Mouse (Mus musculus): ENCODE measurements at regions not wholly inside any gene's neighbourhood (a gene's known extent, or its start where the extent isn't known, plus 50 kb on each side); places are given as distances from the start of the nearest gene placed in this dataset.
A peak's percentile ranks its signal among the peaks of the same experiment; 100 is the strongest.

DNA sequence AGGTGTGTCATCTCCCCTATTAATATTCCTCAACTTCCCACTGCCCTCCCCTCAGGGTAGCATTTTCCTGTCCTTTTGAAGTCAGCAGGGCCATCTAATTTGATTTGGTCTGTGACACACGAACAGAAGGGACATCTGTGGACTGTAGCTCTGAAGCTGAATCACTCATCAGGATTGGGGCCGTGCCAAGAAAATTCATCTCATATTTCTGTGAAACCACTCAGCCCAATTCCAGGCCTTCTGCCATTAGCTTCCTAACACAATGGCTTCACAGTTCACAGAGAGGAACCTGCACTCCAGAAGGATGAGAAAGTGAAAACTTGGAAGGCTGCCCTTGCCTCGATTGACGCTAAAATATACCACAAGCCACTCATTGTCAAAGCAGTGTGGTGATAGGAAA lies 86.1 kb downstream of the Abhd5 start:
- ATAC-seq (replicated peaks; ENCODE audit: low FRiP score, low TSS enrichment, poor library complexity, severe bottlenecking), result no peak

DNA sequence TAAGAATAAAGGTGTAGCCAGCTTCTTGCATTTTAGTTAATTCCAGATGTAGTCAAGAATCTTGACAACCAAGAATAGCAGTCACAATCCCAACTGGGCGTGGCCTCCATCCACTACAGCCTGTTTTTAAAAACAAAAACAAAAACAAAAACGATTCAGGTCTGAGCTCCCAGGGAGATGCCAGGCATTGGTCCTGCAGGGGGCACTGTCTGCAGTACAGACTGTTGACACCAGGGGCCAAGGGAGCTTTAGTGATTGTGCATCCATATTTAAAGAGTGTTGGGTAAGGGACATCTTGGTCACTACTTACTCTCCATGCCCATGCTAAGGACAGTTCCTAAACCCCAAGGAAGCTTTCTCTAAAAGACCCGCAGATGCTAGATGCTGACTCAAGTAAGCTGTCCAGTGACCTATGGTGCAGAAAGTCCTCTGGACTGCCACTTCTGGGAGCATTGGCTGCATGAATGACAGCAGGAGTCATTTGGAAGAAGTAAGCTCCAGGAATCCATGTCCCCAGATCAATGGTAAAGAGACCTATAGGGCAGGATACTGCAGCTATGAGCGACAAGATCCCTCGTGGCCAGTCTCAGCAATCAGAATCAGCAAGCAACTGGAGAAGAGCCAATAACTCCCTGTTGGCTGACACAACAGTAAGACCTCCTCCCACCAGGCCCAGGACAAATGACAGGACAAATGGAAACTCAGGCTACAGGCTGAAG lies 95.1 kb downstream of the Abhd5 start:
- peak; percentile 61; the same call in 1 of the 2 replicates for ATAC-seq (replicated peaks; ENCODE audit: low FRiP score, low TSS enrichment, poor library complexity, severe bottlenecking)

DNA sequence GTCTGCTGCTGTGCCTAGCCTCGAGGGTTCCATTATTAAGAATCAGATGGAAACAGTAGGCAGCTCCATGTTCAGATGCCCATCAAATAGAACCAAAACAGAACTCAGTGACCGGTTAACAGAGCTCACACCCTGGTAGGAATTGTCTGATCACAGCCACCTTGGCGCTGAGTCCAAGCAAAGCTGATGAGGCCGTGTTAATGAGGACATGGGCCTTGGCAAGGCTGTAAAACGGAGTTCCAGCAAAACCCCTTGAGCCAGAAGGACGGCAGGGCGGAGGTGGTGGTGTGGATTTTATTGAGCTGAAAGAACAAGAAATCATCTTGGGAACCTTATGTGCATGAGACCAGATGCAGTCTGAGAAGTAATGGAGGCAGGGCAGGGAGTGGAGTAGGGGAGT lies 96.2 kb downstream of the Abhd5 start:
- no peak for ATAC-seq (replicated peaks; ENCODE audit: low FRiP score, low TSS enrichment, poor library complexity, severe bottlenecking)

DNA sequence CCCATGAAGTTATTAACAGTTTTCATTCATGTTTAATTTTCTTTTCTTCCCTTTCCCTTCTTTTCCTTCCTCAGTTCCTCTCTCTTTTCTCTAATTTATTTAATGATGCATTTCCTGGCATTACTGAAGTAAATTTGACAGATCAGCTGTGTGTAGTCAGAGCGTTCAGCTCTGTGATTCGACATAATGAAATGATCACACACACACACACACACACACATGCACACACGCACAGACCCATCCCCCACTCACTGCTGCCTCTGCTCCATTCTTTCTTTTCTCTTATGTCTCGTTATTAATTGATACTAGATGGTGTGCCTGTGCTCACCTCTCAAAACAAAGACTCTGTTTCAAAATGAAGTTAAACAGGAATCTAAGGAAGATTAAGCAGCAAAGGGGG lies 96.9 kb downstream of the Abhd5 start:
- ATAC-seq (replicated peaks; ENCODE audit: low FRiP score, low TSS enrichment, poor library complexity, severe bottlenecking), result no peak

DNA sequence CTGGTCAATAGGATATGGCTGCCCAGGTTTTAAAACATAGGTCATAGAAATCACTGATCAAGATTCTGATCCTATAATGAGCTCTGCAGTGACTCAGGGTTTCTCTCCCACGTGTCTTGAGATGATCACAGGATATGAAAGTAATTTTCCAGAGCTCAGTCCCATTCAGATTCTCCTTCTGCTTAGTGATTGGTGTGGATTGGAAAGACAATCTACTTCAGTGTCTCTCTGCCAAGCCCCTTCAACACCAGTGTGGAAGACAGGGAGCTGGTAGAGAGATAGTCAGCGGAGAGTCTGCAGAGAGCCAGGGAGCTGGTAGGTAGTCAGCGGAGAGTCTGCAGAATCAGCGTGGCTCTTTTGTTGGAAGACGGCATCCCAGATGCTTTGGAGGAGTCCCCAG lies 99.1 kb downstream of the Abhd5 start:
- ATAC-seq (replicated peaks; ENCODE audit: low FRiP score, low TSS enrichment, poor library complexity, severe bottlenecking), result no peak

DNA sequence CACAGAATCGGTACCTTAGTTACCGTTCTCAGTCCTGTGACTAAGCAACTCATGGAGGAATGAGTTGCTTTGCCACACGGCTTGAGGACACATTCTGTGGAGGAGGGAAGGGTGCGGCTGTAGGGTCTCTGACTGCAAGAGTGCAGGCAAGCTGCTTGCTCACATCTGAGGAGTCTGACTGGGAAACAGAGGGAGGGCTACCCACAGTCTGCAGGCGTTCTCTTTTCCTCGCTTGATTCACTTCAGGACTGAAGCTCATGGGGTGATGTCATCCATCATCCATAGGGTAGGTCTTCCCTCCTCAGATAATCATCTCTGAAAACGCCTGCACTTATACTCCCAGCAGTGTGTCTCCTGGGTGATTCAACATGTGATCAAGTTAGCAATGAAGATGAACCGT lies 103.9 kb downstream of the Abhd5 start:
- no peak for ATAC-seq (replicated peaks; ENCODE audit: low FRiP score, low TSS enrichment, poor library complexity, severe bottlenecking)

DNA sequence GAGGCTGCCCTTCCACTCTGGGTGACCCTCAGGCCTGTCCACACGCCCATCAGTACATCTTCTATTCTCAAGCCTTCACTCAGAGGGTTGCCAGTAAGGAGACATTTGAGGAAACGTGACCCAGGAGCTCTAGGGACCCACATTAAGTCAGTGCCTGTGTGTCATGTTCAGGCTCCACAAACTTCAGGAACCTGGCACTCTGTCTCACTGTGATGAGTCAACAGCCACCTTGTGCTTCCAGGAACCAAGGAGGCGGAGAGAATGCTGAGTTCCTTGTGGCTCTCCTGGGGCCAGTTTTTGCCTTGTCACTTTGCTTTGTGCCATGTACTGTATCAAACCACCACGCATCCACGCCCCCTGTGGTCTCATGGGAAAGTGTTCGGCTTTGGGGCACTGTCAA lies 104.4 kb downstream of the Abhd5 start:
- no peak for ATAC-seq (replicated peaks; ENCODE audit: low FRiP score, low TSS enrichment, poor library complexity, severe bottlenecking)

DNA sequence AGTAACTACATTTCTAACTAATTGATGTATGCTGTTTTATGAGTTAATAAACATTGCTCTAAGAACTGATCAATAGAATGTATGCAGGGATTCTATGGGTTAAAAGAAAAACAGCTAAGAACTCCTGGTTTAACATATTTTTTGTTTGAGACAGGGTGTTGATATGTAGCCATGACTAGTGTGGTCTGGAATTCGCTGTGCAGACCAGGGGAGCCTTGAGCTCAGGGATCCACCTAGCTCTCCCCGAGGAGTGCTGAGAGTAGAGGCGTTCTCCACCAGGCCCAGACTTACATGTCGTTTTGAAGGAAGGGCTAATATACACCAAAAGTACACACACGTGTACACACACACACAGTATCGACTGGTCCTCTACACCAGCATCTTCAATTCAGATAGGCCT lies 108.1 kb downstream of the Abhd5 start:
- no peak for ATAC-seq (replicated peaks; ENCODE audit: low FRiP score, low TSS enrichment, poor library complexity, severe bottlenecking)

DNA sequence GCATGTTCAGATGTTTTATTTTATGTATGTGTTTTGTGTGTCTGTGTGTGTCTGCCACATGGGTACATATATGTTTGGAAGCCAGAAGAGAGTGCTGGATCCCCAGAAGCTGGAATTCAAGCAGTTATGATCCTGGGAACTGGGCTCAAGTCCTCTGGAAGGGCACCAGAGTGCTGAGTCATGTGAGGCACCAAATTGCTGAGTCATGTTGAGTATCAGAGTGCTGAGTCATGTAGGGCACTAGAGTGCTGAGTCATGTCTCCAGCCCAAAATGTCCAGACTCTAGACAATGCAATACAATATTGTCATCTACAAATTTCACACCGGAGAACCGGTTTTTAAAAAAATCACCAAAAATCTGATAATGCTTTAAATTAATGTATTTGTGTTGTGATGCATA lies 120.1 kb downstream of the Abhd5 start:
- ATAC-seq (replicated peaks; ENCODE audit: low FRiP score, low TSS enrichment, poor library complexity, severe bottlenecking), result no peak

DNA sequence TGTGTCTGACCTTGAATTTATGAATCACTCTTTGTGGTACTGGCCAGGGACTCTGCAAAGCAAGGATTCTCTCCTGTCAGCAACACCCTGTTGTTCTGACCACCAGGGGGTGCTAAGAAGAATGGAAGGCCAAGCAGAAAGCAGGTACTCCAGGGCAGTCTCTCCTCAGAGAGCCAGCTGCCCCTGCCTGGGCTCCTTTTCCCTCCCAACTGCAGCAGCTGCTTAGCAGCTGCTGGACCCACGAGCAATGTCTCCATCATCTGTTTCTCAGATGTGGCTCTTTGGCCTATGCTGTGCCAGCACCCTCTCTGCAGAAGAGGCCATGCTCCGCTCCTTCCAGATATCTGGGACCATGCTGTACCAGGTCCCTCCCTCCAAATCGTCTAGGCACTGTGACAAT lies 124.9 kb downstream of the Abhd5 start:
- ATAC-seq (replicated peaks; ENCODE audit: low FRiP score, low TSS enrichment, poor library complexity, severe bottlenecking), result no peak

DNA sequence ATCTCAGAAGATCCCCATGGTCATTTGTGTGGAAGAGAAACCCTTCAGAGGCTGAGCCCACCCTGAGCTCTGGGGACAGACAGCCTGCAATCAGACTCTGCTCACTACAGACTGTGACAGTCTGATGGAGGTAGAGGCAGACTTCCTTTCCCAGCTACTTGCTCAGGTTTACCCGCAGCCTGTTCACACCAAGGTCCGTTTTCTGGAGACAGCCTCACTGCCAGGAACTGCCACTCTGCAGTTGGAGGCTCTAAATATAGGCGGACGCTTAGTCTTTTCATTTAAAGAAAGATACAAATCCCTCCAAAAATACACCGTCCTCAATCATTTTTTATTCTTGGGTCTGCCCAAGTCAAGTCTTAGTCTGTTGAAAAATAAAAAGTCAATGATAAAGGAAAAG lies 135.6 kb downstream of the Abhd5 start:
- ATAC-seq (replicated peaks; ENCODE audit: low FRiP score, low TSS enrichment, poor library complexity, severe bottlenecking), result no peak

DNA sequence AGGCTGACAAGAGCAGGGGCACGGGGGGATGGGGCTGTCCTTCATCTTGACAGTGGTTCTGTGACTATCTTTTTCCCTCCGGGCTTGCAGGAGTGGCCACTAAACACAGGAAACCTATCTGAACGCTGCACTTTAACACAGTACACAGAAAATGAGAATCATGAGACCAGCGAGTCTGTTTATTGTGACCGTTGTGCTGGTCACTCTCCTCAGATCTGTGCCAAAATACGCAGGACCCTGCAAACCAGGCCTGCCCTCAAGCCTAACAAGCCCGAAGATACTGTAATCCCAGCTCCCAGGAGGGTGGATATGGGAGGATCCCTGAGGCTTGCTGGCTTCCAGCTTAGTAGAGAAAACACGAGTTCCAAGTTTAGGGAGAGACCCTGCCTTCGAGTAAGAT lies 143.3 kb downstream of the Abhd5 start:
- no peak for ATAC-seq (replicated peaks; ENCODE audit: low FRiP score, low TSS enrichment, poor library complexity, severe bottlenecking)

DNA sequence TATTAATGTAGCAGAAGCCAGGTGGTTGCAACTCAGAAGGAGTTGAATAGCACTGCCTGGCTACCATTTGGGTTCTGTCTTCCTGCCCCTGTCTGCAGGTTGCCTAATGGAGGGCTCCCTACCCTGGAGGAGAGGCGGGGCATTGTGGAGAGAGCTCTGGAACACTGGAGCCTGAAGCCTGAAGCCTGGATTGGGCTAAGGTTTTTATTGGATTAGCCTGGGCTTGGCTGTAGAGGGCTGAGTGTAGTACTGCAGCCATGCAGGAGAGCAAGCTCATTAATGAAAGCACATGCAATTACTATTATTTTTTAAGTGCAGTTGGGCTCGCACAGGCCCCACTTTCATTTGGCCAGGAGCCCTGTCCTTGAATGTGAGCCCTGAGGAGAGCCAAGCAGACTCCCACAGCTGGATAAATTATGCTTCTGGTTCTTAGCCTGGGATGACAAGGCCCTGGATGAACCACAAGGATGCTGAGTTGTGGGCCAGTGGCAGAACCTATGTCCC lies 145.1 kb downstream of the Abhd5 start:
- no peak for ATAC-seq (replicated peaks; ENCODE audit: low FRiP score, low TSS enrichment, poor library complexity, severe bottlenecking)

DNA sequence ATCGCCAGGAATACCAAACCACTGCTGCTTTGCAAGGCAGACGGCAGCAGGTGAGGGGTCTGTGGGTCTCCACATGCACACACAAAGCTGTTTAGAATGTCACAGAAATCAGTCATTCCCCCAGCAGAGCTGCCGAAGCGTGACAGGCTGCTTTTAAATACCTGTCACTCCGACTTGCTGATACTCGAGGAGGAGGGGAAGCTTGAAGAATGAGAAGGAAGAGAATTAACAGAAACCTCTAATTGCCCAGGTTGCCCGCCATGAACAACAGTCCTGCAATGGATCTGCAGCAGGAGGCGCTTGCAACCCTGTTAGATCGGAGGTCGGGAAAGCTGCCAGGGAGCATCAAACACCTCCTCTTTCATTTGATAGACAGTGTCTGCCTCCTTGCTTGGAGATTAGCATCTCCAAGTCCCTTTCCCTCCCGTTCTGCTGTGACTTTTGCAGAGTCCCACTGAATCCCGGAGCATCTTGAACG lies 150.5 kb downstream of the Abhd5 start:
- no peak for ATAC-seq (replicated peaks; ENCODE audit: low FRiP score, low TSS enrichment, poor library complexity, severe bottlenecking)

DNA sequence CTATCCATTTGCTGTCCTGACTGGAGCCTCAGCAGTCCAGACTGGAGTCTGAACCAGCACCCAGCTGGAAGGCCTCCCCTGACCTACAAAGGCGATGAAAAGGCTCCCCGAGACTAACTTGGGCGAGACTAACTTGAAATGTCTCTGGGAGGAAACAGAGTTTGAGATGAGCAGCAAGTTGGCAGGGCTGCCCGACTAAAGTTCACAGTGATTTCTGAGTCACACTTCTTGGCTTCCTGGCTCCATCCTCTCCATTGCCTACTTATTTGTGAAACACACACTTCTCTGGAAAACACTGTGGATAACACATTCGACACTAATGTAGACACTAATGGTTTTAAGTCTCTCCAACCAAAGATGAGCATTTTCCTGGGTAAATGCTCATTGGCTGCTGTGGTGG lies 170.2 kb downstream of the Abhd5 start:
- no peak for ATAC-seq (replicated peaks; ENCODE audit: low FRiP score, low TSS enrichment, poor library complexity, severe bottlenecking)

DNA sequence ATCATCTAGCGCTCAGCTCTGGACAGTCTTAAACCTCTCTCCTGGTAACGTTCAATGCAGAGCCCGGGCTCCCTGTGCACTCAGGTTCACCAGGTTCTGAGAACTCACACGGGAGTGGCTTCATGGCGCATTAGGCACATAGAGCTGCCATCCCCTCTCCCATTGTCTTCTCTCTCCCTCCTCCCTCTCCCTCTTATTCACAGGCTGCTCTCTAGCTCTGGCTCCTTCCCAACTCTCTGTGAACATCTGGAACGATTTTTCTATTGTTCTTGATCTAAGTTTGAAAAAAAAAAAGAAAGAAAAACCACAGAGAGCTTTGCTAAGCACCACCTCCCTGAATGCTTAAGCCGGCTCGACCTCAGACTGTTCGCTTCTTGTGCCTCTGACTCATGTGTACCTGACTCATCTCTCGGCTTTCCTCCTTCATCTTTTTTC lies 174.2 kb downstream of the Abhd5 start:
- no peak for ATAC-seq (replicated peaks; ENCODE audit: low FRiP score, low TSS enrichment, poor library complexity, severe bottlenecking)

DNA sequence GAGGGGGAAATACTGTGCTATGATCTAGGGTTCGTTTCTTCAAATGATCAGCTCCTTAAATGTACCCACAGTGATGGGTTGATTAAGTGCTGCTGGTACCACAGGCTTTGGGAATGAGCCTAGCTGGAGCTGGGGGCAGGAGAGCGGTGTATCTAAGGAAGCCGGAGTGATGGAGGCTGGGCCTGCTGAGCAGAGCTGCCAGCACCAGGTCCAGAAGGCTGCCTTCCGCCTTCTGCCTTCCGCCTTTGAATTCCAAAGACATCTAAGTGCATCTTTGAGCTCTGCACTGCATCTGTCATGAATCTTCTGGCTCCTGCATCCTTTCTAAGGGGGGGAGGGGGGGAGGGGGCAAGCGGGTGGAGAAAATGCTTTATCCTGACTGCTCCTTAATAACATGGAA lies 176.9 kb downstream of the Abhd5 start:
- no peak for ATAC-seq (replicated peaks; ENCODE audit: low FRiP score, low TSS enrichment, poor library complexity, severe bottlenecking)

DNA sequence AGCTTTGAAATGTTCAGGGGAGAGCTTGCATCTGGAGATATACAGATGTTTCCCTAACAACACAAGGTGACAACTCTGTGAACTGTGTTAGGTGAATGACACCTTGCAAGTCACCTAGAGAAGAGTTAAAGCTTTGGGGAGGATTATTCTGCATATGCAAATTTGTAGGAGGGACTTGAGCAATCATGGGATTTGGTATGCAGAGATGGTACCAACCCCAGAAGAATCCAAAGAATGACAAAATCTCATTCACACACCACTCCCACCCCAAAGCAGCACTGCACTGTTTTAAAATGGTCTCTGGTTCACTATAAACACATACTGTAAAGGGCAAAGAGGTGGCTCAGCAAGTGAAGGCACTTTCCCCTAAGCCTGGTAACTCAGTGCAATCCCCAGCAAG lies 178.3 kb downstream of the Abhd5 start:
- no peak for ATAC-seq (replicated peaks; ENCODE audit: low FRiP score, low TSS enrichment, poor library complexity, severe bottlenecking)

DNA sequence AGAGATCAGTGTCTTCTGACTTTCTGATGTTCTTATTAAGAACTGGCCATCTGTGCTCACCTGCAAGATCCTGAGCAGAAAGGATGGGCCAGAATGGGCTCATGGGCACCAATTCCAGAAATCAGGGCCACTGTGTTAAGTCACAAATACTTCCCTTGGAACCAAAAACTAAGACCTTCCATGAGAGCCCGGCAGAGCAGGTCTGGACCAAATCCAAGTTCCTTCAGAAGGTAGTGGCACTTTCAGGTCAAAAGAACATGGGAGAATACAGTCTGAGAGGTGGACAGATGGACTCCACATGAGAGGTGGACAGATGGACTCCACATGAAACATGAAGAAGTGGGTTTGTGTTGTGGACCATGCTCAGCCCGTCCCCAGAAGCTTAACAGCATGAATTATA lies 180.4 kb downstream of the Abhd5 start:
- no peak for ATAC-seq (replicated peaks; ENCODE audit: low FRiP score, low TSS enrichment, poor library complexity, severe bottlenecking)

DNA sequence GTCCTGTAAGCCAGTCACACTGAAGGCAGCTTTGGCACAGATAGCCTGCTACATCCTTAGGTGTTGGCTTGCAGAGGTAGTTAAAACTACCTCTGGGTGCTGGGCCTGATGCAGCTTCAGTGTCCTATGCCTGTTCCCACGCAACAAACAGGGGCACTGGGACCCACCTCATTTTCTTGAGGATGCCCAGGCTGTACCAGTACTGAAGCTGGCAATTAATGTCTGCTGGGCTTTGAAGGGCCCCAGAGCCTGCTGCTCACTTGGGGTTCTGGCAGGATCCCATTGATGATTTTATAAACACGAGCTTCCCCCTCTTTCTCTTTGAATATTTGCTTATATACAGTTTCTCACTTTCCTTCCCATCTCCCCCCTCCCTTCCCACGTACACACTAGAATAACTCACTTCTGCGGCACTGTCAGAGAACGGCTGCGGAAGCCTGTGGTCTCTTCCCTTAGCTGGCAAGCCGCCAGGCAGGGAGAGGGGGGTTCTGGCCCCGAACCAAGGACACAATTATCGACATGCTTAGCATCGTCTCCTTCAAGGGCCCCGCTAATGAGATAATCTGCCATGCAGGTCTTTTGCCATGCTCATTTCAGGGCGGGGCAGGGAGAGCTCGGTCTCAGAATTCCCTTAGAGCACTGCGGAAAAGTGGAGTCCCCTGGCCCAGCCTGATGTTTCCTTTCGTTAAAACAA lies 182.9 kb downstream of the Abhd5 start:
- no peak for ATAC-seq (replicated peaks; ENCODE audit: low FRiP score, low TSS enrichment, poor library complexity, severe bottlenecking)

DNA sequence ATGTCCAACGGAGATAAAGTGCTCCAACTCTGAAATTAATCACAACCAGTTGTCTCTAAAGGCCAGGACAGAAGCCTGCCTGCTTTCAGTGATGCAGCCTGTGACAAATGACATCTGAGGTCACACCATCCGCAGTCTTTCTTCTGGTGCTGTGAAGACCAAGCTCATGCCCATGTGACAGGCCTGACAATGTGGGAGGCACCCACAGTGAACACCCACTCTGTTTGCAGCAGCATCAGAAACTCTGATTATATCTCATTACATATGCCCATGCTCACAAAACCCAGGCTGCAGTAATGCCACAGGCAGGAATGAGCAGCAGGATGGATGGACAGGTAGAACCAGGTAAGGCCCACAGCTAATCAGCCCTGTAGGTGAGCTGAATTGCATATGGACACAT lies 183.6 kb downstream of the Abhd5 start:
- no peak for ATAC-seq (replicated peaks; ENCODE audit: low FRiP score, low TSS enrichment, poor library complexity, severe bottlenecking)

Data from megakaryocyte-erythroid progenitor cell, adult 5-6 weeks (primary cell).